Mouse (Mus musculus) neutrophil, adult 5-6 weeks (primary cell): ENCODE measurements around the gene Gm20458. TPM values are rescaled to one million over a fixed set of nuclear protein-coding genes. Genes with fewer than 3 reads are reported as not detected.

ENCODE experiments used
- ATAC-seq: fragments of 151-379, 151-347 bp; 2 replicates; pipeline ENCODE4 v1.8.0; 2017; ENCODE audit warnings: mild to moderate bottlenecking, moderate TSS enrichment; ENCODE audit not compliant: insufficient number of reproducible peaks, poor library complexity, low FRiP score, severe bottlenecking; ENCODE audit errors: extremely low read depth
- total RNA-seq: library from RNA; stranded (forward); fragments of 200-1000 nt; gene quantifications from 2 replicates; pipeline ENCODE4 v1.2.3, GENCODE M21; 2017

Gene Gm20458
- total RNA-seq, 1 experiment from 2014 or later, result not detected

DNA sequence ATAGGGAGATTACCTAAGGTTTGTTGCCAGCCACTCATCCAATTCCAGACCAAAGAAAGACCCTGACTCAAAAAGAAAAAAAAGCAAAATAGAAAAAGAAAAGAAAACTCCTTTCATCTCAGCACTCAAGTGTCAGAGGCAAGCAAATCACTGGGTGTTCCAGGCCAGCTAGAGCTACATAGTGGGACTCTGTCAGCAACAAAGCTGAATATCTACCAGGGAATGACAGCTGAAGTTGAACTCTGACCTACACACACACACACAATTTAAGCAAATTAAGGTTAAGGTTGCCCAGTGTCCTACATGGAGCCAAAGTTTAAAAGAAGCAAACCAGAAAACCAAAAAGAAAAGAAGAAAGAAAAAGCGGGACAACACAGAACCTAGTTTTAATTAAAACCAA lies 12.6 kb upstream of the Gm20458 start:
- ATAC-seq, result no peak

DNA sequence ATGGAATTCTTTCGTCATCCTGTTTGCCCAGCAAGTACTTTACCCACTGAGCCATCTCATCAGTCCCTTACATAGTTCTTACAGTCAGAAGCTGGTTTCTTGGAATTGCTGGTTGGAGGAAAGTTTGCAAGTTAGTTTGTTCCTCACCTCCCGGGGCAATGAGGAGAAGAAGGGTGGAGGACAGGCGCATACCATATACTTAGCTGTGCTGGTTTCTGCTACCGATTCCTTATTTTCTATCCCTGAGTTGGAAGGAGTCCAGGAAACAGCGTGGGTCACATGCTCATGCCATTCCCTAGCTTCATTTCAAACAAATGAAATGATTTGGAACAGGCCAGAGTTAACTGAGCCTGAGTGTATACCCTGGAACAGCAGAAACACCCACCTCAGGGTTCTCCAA lies 11.8 kb upstream of the Gm20458 start:
- no peak for ATAC-seq

DNA sequence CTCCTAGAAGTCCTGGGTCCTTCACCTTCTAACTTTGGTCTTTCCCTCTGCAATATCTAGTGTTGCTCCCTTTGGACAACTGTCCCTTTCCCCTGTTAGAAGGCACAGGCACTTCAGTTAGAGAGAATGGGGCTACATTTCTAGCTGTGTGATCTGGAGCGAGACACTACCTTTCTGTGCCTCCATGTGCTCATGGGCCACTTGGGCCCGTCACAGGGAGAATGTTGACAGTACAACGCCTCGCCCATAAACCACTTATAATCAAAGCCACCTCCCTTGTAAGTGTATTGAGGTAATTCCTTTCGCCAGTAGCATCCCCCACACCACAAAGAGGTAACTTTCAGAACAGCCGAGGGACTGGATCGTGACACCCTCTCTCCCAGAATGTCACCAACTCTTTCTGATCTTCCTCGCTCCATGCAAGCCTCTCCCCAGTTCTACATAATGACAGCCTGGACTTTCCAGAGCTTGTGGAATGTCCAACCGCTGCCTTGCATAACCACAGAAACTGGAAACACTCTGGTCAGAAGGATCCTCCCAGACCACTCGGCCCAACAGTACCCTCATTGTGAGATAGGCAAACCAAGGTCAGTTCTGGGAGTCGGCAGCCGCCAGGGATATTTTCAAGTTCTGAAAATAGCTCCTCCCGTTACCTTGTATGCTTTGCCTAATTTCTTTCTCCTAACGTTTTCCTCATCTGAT lies 11.3 kb upstream of the Gm20458 start:
- ATAC-seq, result no peak

DNA sequence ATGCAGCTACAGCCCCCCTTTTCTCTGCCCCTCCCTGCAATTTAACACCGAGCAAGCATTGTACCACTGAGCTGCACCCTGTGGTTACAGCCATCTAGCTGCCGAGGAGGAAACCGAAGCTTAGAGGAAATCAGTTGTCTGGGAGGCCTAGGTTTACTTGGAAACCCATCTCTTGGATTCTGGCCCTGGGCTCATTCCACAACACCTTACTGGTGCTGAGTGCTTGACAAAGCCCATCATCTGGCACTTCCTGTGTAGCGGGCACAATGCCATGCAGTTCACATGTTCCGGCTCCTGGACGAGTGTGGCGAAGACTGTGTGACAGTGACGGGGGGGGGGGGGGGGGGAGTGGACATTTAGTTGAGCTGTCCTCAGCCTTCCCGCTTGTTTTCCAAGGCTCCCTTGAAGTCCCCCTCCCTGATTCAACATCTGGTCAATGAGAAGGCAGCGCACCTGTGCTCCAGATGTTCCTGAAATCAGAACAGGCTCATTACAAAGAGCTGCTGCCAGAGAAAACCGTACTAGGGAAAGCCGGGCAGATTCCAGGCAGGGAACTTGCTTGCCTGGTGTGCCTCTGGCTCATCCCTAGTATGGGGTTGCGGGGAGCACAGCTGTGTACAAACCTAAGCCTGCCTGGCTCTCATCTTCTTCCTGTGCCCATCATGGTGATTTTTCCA lies 8.6 kb upstream of the Gm20458 start:
- no peak for ATAC-seq

DNA sequence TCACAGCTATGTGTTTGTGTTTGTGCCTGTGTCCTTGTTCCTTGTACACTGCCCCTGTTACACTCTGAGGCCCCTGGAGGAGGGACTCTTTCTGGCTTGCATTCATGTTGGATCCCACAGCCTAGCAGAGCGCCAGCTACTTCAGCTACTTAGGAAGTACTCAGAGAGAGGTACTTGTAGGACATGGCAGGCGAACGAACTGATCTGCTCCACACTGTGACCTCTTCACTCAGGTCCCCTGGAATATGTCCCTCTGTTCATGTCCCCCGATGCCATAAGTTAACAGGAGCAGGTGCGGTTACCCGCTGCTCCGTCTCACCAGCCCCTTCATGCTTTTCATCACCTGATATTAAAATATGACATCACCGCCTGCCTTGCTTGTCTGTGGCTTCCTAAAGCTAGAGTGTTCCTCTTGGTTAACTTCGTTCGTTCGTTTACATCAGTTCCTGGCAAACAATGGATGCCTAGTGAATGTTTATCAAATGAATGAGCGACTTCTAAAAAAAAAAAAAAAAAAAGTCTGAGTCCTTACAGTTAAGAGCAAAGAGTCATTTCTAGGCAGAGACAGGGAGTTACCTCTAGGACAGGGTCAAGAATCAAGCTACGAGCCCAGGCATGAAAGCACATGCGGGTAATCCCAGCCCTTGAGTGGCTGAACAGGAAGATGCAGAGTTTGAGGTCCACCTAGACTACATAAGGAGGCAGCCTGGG lies 7.6 kb upstream of the Gm20458 start:
- ATAC-seq, result no peak

DNA sequence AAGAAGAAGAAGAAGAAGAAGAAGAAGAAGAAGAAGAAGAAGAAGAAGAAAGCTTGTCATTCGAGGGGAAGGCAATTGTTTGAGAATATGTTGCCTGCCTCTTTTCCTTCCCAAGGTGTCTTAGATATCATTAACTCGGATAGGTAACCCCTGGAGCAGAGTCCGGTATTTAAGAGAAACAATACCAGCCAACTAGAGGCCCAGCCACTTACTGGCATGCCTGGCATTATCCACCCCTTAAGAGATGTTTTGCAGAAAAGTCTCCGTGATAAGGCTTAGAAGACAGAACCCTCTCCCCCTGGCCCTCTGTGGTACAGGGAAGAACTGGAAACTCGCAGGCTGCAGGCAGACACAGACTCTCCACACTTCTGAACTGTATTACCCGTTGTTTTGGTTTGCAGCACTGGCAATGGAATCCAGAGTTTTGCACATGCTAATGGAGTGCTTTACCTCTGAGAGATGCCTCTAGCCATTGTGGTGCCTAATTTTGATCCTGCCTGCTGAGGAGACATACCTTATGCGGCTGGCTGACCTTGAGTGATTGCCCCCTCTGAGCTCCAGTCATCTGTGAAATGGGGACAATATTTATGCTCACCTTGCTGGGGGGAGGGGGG lies 6.8 kb upstream of the Gm20458 start:
- no peak for ATAC-seq

DNA sequence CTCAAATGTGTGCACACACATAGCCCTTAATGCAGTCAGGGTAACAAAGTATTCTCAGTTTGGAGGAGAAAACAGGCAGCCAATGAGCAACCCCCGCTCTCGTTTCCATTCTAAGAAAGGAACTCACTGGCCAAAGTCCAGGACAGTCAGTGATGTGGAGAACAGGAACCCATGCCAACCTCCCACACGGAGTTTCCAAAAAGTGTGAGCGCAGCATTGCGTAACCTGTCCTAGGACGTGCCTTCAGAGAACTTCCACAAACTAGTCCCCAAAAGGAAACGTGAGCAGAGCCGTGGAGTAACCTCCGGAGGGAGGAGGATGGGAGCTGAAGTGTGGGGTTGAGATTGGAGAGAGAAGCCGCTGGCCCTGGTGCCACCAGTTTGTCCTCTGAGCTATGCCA lies 5.9 kb upstream of the Gm20458 start:
- ATAC-seq, result no peak

DNA sequence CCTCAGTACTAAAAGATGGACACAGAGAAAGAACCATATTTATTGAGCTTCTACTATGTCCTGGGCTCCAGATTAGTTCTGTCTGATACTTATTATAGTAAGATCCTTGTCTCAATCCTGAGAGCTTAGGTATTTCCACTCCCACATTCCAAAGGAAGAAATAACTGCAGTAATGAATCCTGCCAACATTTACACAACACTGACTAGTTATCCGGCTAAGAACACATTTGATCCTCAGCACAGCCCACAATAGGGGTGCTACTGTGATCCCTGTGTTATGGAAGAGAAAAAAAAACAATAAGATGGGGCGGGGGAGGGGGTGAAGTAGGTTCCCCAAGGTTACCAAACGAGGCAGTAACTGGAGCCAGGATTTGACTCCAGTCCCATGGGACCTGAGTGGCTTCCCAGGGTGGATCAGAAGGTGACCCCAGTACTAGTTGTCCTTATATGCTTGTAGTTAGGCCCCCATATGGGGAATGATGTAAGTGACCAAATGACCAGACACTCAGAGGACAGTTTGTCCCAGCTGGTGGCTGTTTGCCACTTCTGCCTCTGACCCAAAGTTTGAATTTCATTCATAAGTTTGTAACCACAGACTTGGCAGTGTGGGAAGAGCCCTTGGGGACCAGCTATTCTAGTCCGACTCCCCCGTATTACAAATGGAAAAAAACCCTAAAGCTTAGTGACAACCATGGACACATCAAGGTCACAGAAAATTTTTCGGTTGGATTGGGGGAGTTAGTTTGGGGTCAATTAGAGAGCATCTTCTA lies 5.2 kb upstream of the Gm20458 start:
- no peak for ATAC-seq

DNA sequence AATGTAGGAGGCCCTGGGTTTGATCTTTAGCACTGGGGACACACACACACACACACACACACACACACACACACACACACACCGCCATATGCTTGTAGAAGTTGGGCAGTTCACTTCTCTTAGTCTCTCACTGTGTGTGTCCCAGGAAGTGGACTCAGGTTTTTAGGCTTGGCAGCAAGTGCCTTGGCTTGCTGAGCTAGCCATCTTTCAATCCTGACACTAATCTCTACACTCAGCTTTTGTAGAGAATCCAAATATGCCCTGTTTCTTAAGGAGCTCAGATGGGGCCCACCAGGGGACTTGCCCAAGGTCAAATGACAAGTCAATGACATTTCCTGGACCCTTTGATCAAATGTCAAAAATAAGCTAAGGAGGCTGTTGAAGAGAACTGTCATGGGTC lies 4.4 kb upstream of the Gm20458 start:
- no peak for ATAC-seq

DNA sequence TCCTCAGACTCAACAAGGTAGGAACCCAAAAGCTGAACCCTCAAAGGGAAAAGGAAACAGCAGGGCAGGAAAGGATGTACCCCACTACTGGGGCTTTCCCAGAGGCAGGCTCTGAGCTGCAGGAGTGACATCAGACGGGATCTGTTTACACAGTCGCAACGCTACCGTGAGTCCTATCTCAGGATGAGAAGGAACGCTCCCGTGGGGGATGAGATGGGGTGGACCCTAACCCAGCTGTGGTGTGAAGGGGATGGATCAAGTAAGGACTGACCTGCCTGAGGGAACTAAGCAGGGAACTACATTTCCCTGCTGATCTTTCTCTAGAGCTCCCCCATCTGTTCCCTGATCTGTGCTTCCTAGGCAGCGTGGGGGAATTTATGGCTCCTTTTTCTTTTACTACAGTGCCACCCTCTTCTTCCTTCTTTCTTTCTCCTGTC lies 3.9 kb upstream of the Gm20458 start, which contains the start of gene Sys1:
Gene Sys1 (plus strand): TSS at position 101 of the 437 bp plus-strand sequence.
- no peak for ATAC-seq

DNA sequence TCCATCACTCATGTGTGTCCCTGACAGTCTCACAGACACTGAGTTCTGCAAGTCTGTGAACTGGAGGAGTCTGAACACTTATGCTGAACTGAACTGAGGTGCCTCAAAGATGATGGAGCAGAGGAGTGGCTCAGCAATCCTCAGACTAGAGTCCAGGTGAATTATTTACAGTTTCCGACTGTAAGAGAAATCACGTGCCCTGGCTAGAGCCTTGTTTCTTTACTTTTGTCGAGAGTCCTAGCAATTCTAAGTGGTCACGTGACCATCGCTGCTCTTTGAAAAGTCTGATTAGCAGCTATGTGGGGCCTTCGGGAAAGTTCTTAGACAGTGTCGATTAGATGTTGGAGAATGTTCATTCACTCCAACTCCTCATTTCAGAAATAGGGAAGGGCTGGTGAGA lies 2.8 kb upstream of the Gm20458 start:
- no peak for ATAC-seq

DNA sequence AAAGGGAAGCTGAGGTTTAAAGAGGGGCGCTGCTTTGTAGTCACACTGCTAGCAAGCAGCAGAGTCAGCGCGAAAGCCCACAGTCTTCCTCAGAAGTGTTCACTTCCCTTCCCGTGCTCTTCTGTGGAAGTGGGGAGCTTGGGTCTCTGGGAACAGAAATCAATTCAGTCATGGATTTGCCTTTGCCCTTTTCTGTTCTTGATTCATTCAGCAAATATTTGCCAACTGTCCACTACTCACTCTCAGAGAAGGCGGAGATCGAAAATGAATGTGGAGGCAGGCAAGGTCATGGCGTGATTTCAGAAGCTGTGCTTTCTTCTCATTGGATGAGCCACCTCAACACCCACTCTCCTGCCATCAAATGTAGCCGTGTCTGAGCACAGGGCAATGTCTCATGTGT lies 2.2 kb upstream of the Gm20458 start:
- no peak for ATAC-seq

DNA sequence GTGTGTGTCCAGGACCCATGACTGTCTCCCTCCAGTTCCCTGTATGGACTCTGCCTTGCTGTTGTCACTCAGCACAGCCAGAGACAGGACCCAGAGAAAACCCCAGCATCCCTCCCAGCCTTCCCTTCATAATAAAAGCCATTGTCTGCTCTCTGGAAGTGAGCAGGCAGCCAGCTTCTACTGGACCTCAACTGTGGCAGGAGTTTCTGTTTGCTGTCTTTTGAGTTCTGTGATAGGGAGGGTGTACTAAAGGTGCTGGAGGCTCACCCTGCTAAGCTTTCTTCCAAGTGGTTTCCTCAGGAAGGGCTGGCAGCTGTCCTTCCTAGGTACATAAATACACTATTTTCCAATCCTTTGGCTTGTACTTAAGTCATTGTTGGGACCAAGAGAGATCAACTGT lies 4.4 kb downstream of the Gm20458 start:
- ATAC-seq, result no peak

DNA sequence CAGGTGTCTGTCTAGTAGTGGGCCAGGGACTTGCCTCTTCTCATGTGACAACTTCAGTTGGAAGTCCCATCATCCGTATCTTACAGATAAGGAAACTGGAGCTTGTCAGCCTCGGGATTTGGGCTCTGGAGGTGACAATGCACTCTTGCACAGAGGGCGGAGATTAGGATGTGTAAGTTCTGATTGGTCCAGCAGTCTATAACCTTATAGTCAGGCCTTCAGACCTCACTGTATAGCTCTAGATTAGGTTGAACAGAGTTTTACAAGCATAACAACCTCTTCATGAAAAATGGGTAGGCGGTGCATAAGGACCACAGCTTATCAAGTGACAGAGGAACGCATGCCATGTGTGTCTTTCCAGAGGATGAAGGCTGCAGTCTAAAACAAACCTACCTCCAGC lies 6.0 kb downstream of the Gm20458 start:
- no peak for ATAC-seq

DNA sequence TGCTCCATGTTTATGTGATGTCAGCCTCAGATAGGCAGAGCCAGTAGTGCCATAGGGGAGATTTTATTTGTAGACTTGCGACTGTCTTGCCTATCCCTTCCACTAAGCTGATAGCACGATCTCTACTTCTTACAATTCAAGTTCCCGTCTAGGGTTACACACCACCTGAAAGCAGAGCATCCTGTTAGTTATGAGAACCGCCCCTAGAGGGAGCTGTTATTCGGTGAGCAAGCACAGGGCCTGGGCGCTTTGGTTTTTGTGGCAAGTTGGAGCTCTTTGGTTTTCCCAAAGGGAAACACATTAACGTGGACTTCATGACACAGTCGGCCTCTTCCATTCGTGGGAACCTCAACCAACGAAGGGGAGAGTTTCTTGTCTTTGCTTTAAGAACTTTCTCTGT lies 9.5 kb downstream of the Gm20458 start:
- ATAC-seq, result peak; percentile 68

DNA sequence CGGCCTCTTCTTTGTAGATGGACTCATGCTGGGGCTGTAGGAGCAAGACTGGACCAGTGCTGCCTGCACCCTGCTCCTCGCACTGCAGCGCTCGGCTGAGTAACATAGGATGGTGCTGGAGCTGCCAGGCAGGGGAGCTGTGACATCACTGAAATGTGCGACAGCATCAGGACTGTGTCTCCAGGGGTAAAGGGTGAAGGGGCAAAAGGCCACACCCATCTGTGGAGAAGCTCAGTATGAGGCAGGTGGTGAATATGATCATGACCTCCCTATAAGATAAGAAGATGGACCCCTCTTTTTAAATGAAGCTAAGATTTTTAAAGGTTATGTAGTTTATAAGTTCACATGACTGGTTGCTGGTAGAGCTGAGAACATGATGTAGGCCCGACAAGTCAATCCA lies 12.9 kb downstream of the Gm20458 start, which contains the start of gene Trp53tg5:
Gene Trp53tg5 (minus strand): TSS at position 101 of the 400 bp plus-strand sequence.
- ATAC-seq, result no peak

DNA sequence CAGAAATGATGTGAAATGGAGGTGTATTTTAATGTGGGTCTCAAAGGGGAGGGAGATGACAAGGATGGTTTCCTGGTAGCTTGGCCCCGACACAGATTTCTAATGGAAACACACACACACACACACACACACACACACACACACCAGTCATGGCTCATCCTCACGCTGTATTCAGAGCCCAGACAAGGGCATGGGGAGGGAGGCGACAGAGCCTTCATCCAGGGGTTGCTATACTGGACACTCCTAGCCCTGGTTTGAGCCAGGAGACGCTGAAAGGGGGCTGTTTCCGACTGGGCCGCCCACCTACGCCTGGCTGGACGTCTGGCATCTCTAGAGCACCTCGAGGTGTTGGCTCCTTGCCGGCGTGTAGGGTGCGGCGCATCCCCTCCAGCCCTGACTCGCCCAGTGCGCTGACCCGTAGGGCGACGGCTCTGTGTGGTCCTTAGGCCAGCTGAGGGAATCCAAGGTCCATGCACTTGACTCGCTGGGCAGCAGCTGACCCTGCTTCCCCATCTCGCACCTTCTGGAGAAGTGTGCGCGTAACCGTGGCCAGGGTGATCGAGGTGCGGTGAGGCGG lies 25.0 kb downstream of the Gm20458 start, which contains the start of gene Dbndd2:
Gene Dbndd2 (plus strand): TSS at position 426 of the 577 bp plus-strand sequence.
- 0 out of 2 replicates have a peak, but pooled peaks have one; percentile 22 for ATAC-seq
